Mouse (Mus musculus) liver, adult (tissue): Measurements from ENCODE around the gene Qpctl.

ENCODE experiments used
- GATA4 ChIP-seq: IDR thresholded peaks from 2 replicates; pipeline ENCODE4 v1.6.1; 2014; ENCODE audit warnings: mild to moderate bottlenecking, low read length; ENCODE audit not compliant: insufficient replicate concordance

Qpctl gene

GRCm38 (mm10) chr7:19148180-19148874 lies 764 bp downstream of the Qpctl start:
- no peak for TF ChIP-seq GATA4

- TF ChIP-seq GATA4, result no peak
Measured at GRCm38 (mm10) chr7:19147497-19148045, 1.5 kb downstream of the Qpctl start.

- TF ChIP-seq GATA4, result no peak
Measured at GRCm38 (mm10) chr7:19146793-19147192, 2.3 kb downstream of the Qpctl start.

GRCm38 (mm10) chr7:19137380-19137779 lies 11.7 kb downstream of the Qpctl start:
- TF ChIP-seq GATA4, result no peak

- no peak for TF ChIP-seq GATA4
Measured at GRCm38 (mm10) chr7:19136673-19137334, 12.3 kb downstream of the Qpctl start.

GRCm38 (mm10) chr7:19136168-19136567 lies 12.9 kb downstream of the Qpctl start:
- TF ChIP-seq GATA4, result no peak

GRCm38 (mm10) chr7:19131324-19131848 lies 17.7 kb downstream of the Qpctl start:
- no peak; the same call in 1 of the 2 replicates for TF ChIP-seq GATA4

- no peak for TF ChIP-seq GATA4
Measured at GRCm38 (mm10) chr7:19130657-19131056, 18.4 kb downstream of the Qpctl start.

- no peak for TF ChIP-seq GATA4
Measured at GRCm38 (mm10) chr7:19129396-19129795, 19.7 kb downstream of the Qpctl start.

GRCm38 (mm10) chr7:19127744-19128143 lies 21.3 kb downstream of the Qpctl start:
- TF ChIP-seq GATA4, result no peak

- TF ChIP-seq GATA4, result no peak
Measured at GRCm38 (mm10) chr7:19124713-19125112, 24.4 kb downstream of the Qpctl start.

GRCm38 (mm10) chr7:19121686-19122085 lies 27.4 kb downstream of the Qpctl start:
- no peak for TF ChIP-seq GATA4

GRCm38 (mm10) chr7:19119631-19120429 lies 29.3 kb downstream of the Qpctl start, which contains the start of gene Fbxo46:
Fbxo46 (plus strand) TSS chr7:19119859.
- no peak for TF ChIP-seq GATA4

GRCm38 (mm10) chr7:19119083-19119482 lies 30.0 kb downstream of the Qpctl start:
- no peak for TF ChIP-seq GATA4
